Mouse (Mus musculus): ENCODE data around the gene Slc16a11. TPM values are rescaled to one million over a fixed set of nuclear protein-coding genes. Genes with fewer than 3 reads are reported as not detected.

The Slc16a11 gene
- polyA plus RNA-seq, 1 experiment from 2014 or later: 3.6 TPM

GRCm38 (mm10) chr11:70171847-70172246 lies 40.7 kb upstream of the Slc16a11 start:
- no peaks in the 10 kb centered on the region for H3K27me3 ChIP-seq (replicated peaks; ENCODE audit: control insufficient read depth, insufficient read depth, low read length)
- H3K9me3 ChIP-seq (ENCODE audit: control insufficient read depth): no peaks in the 10 kb centered on the region
- 55% methylated on average over 3 of the region's 3 CpGs for WGBS
- H3K4me1 ChIP-seq (replicated peaks; ENCODE audit: control insufficient read depth, insufficient read depth, low read length): no peaks in the 10 kb centered on the region
- H3K4me2 ChIP-seq (replicated peaks; ENCODE audit: low read depth): no peak overlapping the region
- H3K36me3 ChIP-seq (ENCODE audit: control insufficient read depth, insufficient read depth): no peaks in the 10 kb centered on the region
- no peak overlapping the region for H3K4me3 ChIP-seq (ENCODE audit: low read depth, low read length)
- TF ChIP-seq CTCF (IDR thresholded peaks at IDR 0.05; ENCODE audit: low read depth): peak; percentile 74
- no peak overlapping the region for H3K27ac ChIP-seq (ENCODE audit: low read depth, low read length)
- ATAC-seq: no peak
- no peak overlapping the region for H3K9ac ChIP-seq (ENCODE audit: low read depth, low read length)

- TF ChIP-seq CTCF (IDR thresholded peaks at IDR 0.05; ENCODE audit: low read depth): no peak
- Histone ChIP-seq H3K27me3 (replicated peaks; ENCODE audit: control insufficient read depth, insufficient read depth, low read length) (no peaks in the 10 kb centered on the region), H3K9me3 (ENCODE audit: control insufficient read depth) (no peaks in the 10 kb centered on the region), H3K27ac (ENCODE audit: low read depth, low read length) (no peak overlapping the region), H3K4me3 (ENCODE audit: low read depth, low read length) (no peak overlapping the region), H3K9ac (ENCODE audit: low read depth, low read length) (no peak overlapping the region), H3K4me2 (replicated peaks; ENCODE audit: low read depth) (no peak overlapping the region), H3K36me3 (ENCODE audit: control insufficient read depth, insufficient read depth) (no peaks in the 10 kb centered on the region), H3K4me1 (replicated peaks; ENCODE audit: control insufficient read depth, insufficient read depth, low read length) (no peaks in the 10 kb centered on the region)
- no peak for ATAC-seq
- 52% methylated on average over 5 of the region's 5 CpGs for WGBS
These were observed 40.3 kb upstream of the Slc16a11 start for GRCm38 (mm10) chr11:70172298-70172697.

GRCm38 (mm10) chr11:70174491-70174890 lies 38.1 kb upstream of the Slc16a11 start:
- 72% methylated on average over 4 of the region's 4 CpGs for WGBS
- Histone ChIP-seq H3K27me3 (replicated peaks; ENCODE audit: control insufficient read depth, insufficient read depth, low read length) (no peaks in the 10 kb centered on the region), H3K4me3 (ENCODE audit: low read depth, low read length) (no peak overlapping the region), H3K9me3 (ENCODE audit: control insufficient read depth) (no peaks in the 10 kb centered on the region), H3K9ac (ENCODE audit: low read depth, low read length) (no peak overlapping the region), H3K4me1 (replicated peaks; ENCODE audit: control insufficient read depth, insufficient read depth, low read length) (no peaks in the 10 kb centered on the region), H3K4me2 (replicated peaks; ENCODE audit: low read depth) (no peak overlapping the region), H3K27ac (ENCODE audit: low read depth, low read length) (no peak overlapping the region), H3K36me3 (ENCODE audit: control insufficient read depth, insufficient read depth) (no peaks in the 10 kb centered on the region)
- TF ChIP-seq CTCF (IDR thresholded peaks at IDR 0.05; ENCODE audit: low read depth): no peak
- no peak for ATAC-seq

GRCm38 (mm10) chr11:70177647-70178046 lies 34.9 kb upstream of the Slc16a11 start:
- ATAC-seq: no peak
- Histone ChIP-seq H3K9ac (ENCODE audit: low read depth, low read length) (no peak overlapping the region), H3K27ac (ENCODE audit: low read depth, low read length) (no peak overlapping the region), H3K9me3 (ENCODE audit: control insufficient read depth) (no peaks in the 10 kb centered on the region), H3K4me2 (replicated peaks; ENCODE audit: low read depth) (no peak overlapping the region), H3K4me3 (ENCODE audit: low read depth, low read length) (no peak overlapping the region), H3K36me3 (ENCODE audit: control insufficient read depth, insufficient read depth) (no peaks in the 10 kb centered on the region), H3K27me3 (replicated peaks; ENCODE audit: control insufficient read depth, insufficient read depth, low read length) (no peaks in the 10 kb centered on the region), H3K4me1 (replicated peaks; ENCODE audit: control insufficient read depth, insufficient read depth, low read length) (no peaks in the 10 kb centered on the region)
- 71% methylated on average over 8 of the region's 8 CpGs for WGBS
- peak; percentile 48 for TF ChIP-seq CTCF (IDR thresholded peaks at IDR 0.05; ENCODE audit: low read depth)

- TF ChIP-seq CTCF (IDR thresholded peaks at IDR 0.05; ENCODE audit: low read depth): no peak
- Histone ChIP-seq H3K4me1 (replicated peaks; ENCODE audit: control insufficient read depth, insufficient read depth, low read length) (no peaks in the 10 kb centered on the region), H3K27me3 (replicated peaks; ENCODE audit: control insufficient read depth, insufficient read depth, low read length) (no peaks in the 10 kb centered on the region), H3K9me3 (ENCODE audit: control insufficient read depth) (no peaks in the 10 kb centered on the region), H3K27ac (ENCODE audit: low read depth, low read length) (no peak overlapping the region), H3K36me3 (ENCODE audit: control insufficient read depth, insufficient read depth) (no peaks in the 10 kb centered on the region), H3K9ac (ENCODE audit: low read depth, low read length) (no peak overlapping the region), H3K4me3 (ENCODE audit: low read depth, low read length) (no peak overlapping the region), H3K4me2 (replicated peaks; ENCODE audit: low read depth) (no peak overlapping the region)
- 82% methylated on average over 11 of the region's 11 CpGs for WGBS
- no peak for ATAC-seq
These were observed 34.2 kb upstream of the Slc16a11 start for GRCm38 (mm10) chr11:70178311-70178710.

DNA sequence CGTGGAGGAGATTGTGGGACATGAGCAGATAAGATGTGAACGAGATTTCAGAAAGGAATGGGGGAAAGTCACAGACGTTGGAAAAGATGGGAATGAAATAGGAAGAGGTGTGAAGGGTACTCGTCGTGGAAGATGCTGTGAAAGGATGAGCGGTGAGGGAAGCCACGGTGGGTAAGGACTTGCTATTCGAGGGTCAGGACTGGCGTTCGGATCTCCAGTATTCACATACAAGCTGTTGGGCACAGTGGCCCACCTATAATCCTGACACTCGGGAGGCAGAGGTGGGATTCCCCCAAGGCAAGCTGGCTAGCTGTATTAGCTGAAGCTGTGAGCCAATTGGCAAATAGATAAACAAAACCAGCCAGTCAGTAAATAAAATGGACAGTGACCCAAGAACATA lies 33.8 kb upstream of the Slc16a11 start:
- H3K4me1 ChIP-seq (replicated peaks; ENCODE audit: control insufficient read depth, insufficient read depth, low read length): no peaks in the 10 kb centered on the region
- no peak for ATAC-seq
- H3K4me2 ChIP-seq (replicated peaks; ENCODE audit: low read depth): no peak overlapping the region
- no peak overlapping the region for H3K9ac ChIP-seq (ENCODE audit: low read depth, low read length)
- 74% methylated on average over 11 of the region's 11 CpGs for WGBS
- H3K9me3 ChIP-seq (ENCODE audit: control insufficient read depth): no peaks in the 10 kb centered on the region
- no peak overlapping the region for H3K27ac ChIP-seq (ENCODE audit: low read depth, low read length)
- TF ChIP-seq CTCF (IDR thresholded peaks at IDR 0.05; ENCODE audit: low read depth): no peak
- no peaks in the 10 kb centered on the region for H3K36me3 ChIP-seq (ENCODE audit: control insufficient read depth, insufficient read depth)
- H3K4me3 ChIP-seq (ENCODE audit: low read depth, low read length): no peak overlapping the region
- no peaks in the 10 kb centered on the region for H3K27me3 ChIP-seq (replicated peaks; ENCODE audit: control insufficient read depth, insufficient read depth, low read length)

DNA sequence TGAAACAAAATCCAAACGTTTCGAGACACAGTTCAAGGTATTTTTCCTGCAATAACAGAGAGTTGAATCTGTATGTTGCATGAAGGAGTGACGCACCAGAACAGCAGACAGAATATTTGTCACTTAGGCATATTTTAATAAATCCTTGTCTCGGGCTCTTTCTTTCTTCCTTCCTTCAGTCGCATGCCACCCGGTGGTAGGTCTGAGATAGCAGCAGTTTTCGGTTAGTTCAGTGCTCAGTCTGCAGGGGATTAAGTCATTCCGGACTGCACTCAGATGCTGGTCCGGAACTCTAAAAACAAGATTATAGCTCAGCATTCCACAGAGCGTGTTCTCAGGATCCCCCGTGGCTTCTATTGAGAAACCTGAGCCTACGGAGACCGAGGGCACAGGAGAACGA lies 33.2 kb upstream of the Slc16a11 start:
- H3K4me3 ChIP-seq (ENCODE audit: low read depth, low read length): no peak overlapping the region
- no peak overlapping the region for H3K9ac ChIP-seq (ENCODE audit: low read depth, low read length)
- no peak overlapping the region for H3K27ac ChIP-seq (ENCODE audit: low read depth, low read length)
- peak; percentile 63 for TF ChIP-seq CTCF (IDR thresholded peaks at IDR 0.05; ENCODE audit: low read depth)
- H3K36me3 ChIP-seq (ENCODE audit: control insufficient read depth, insufficient read depth): no peaks in the 10 kb centered on the region
- H3K4me1 ChIP-seq (replicated peaks; ENCODE audit: control insufficient read depth, insufficient read depth, low read length): no peaks in the 10 kb centered on the region
- ATAC-seq: no peak
- H3K27me3 ChIP-seq (replicated peaks; ENCODE audit: control insufficient read depth, insufficient read depth, low read length): no peaks in the 10 kb centered on the region
- H3K4me2 ChIP-seq (replicated peaks; ENCODE audit: low read depth): no peak overlapping the region
- no peaks in the 10 kb centered on the region for H3K9me3 ChIP-seq (ENCODE audit: control insufficient read depth)
- 36% methylated on average over 14 of the region's 14 CpGs for WGBS
